Mouse (Mus musculus) CH12.LX (cell line): Measurements from ENCODE around the gene Krtap15.

Source experiments
- CTCF ChIP-seq, 2 experiments: IDR thresholded peaks in 1 of 2; conservative IDR thresholded peaks in 1 of 2; 2 replicates each; pipeline ENCODE4 v1.5.1; 2011 to 2012; ENCODE audit warnings: low read depth in 2 of 2, low read length in 2 of 2, improper control_type of control experiment in 1 of 2, inconsistent platforms in 1 of 2, mild to moderate bottlenecking in 1 of 2, moderate library complexity in 1 of 2
- POLR2A ChIP-seq: IDR thresholded peaks from 2 replicates; pipeline ENCODE4 v1.6.1; 2011; ENCODE audit warnings: low read depth, mild to moderate bottlenecking, improper control_type of control experiment, low read length
- SMC3 ChIP-seq: IDR thresholded peaks from 2 replicates; pipeline ENCODE4 v1.6.1; 2011; ENCODE audit warnings: low read depth, low read length, improper control_type of control experiment
- UBTF ChIP-seq: IDR thresholded peaks from 2 replicates; pipeline ENCODE4 v1.6.1; 2012; ENCODE audit warnings: low read depth, mild to moderate bottlenecking, inconsistent platforms, low read length, improper control_type of control experiment, moderate library complexity

GRCm38 (mm10) chr16:88847363-88847762 lies 27.3 kb downstream of the Krtap15 start:
- no peak for TF ChIP-seq UBTF
- TF ChIP-seq POLR2A = no peak
- no peak for TF ChIP-seq CTCF (conservative IDR thresholded peaks at IDR 0.05 in 1 of 2, IDR thresholded peaks at IDR 0.05 in 1 of 2; ENCODE audit: low read depth in 2 of 2, low read length in 2 of 2)
- no peak for TF ChIP-seq SMC3
